Mouse (Mus musculus): ENCODE measurements around the gene Abca1. TPM values are rescaled to one million over a fixed set of nuclear protein-coding genes. Genes with fewer than 3 reads are reported as not detected.

The Abca1 gene
- total RNA-seq, 1 experiment from 2014 or later, result 11.4 TPM

- ATAC-seq (replicated peaks; ENCODE audit: low read depth, poor library complexity, severe bottlenecking), result no peak
Measured at GRCm38 (mm10) chr4:53094850-53095249, 64.8 kb downstream of the Abca1 start.

DNA sequence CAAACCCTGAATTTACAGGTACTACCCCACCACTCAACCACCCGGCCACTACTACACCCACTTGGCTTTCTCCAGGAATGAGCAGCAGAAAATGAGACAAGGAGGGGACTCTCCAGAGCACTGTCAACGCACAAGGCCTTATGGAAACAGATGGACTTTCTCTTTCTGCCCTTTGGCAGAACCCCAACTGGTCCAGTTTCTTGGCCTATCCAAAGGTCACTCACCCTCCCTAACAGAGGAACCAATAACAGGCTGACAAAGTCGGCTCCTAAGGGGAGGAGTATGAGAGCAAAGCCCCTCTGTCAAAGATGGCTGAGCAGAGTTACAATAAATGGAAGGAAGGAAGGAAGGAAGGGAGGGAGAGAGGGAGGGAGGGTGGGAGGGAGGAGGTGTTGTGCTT is 65.4 kb downstream of the Abca1 start:
- no peak for ATAC-seq (replicated peaks; ENCODE audit: low read depth, poor library complexity, severe bottlenecking)

- ATAC-seq (replicated peaks; ENCODE audit: low read depth, poor library complexity, severe bottlenecking), result no peak
Measured at GRCm38 (mm10) chr4:53093615-53094014, 66.1 kb downstream of the Abca1 start.

DNA sequence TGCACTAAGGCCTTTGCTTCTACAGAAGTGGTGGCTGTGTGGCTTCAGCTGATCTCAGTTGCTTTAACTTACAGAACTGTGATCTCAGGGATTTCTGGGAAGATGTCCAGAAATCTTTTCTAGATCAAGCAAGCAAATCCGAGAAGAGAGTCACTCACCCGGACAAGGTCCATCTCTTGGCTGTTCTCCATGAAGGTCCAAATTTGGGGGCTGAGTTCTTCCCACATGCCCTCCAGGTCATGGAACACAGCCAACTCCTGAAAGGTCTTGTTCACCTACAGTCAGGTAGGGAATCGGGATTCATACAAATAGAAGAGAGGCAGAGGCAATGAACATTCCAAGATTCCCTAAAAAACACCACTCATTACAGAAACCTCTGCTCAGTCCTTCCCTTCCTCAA is 70.1 kb downstream of the Abca1 start:
- no peak for ATAC-seq (replicated peaks; ENCODE audit: low read depth, poor library complexity, severe bottlenecking)

- peak; percentile 65 for ATAC-seq (replicated peaks; ENCODE audit: low read depth, poor library complexity, severe bottlenecking)
Measured at GRCm38 (mm10) chr4:53088999-53089398, 70.7 kb downstream of the Abca1 start.

- ATAC-seq (replicated peaks; ENCODE audit: low read depth, poor library complexity, severe bottlenecking), result no peak
Measured at GRCm38 (mm10) chr4:53086636-53087035, 73.1 kb downstream of the Abca1 start.

- ATAC-seq (replicated peaks; ENCODE audit: low read depth, poor library complexity, severe bottlenecking), result peak; percentile 76
Measured at GRCm38 (mm10) chr4:53085634-53086033, 74.1 kb downstream of the Abca1 start.

DNA sequence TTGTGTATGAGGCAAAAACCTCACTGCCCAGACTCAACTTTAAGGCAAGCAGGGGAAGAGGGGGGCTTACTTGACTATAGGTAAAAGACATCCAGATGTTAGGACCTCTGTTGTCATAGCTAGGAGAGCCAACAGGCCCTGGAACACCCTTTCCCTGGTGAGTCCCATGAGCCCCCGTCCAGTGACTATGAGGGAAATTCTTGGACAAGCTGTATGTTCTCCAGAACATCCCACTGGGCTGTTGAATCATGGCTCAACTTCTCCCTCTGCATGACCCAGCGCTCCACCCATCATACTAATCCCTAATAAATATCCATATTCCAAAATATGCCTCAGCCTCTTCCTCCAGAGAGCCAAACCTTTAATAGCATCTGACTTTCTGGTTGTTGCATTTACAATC is 76.6 kb downstream of the Abca1 start:
- no peak for ATAC-seq (replicated peaks; ENCODE audit: low read depth, poor library complexity, severe bottlenecking)

DNA sequence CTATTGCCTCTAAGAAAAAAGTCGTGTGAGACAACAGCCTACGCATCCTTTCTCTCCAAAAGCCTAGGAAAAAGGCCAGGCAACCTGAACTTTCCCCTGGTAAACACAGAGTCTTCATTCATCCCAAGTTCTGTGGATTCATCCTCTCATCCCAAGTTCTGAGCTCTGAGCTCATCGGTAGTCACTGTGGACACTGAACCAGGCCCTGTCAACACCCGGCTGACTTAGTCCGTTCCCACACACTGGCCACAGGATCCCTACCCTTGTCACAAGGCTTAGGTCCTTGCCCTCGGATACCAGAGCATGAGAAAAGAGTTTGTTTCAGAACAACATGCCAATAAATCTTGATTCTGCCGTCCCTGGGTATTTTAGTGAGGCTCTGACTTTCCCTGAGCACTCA is 77.2 kb downstream of the Abca1 start:
- no peak for ATAC-seq (replicated peaks; ENCODE audit: low read depth, poor library complexity, severe bottlenecking)

DNA sequence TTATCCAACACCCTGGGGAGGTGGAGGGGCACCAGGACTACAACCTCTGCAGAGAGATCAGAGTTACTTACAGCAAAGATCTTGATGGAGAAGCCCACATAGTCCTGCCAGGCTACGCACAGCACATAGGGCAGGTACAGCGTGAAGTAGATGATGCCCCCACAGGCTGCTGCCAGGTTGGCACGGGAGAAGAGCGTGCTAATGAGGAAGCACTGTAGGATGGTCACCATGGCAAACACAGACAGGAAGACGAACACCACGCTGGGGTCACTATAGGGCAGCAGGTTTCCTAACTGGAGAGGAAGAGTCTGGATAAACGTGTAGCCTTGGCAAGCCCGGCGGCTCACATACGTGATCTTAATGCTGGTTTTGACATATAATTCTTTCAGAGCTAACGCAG is 77.8 kb downstream of the Abca1 start:
- ATAC-seq (replicated peaks; ENCODE audit: low read depth, poor library complexity, severe bottlenecking), result peak; percentile 53

DNA sequence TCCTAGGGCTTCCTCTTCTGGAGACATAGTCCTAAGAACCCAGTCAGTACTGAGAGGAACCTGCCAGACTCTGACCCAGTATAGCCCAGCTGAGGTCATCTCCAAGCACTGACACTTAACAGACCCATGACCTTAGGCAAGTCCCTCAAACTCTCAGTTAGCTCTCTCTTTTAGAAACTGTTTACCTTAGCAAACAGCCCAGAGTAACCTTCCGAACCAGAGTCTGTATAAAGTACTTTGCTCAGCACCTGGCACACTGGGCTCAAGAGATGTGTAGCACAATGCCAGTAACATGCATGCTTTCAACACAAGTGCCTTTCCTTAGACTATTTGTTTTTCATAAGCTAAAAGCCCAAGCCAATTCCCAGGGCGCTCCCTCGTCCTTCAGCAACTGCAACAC is 79.4 kb downstream of the Abca1 start:
- ATAC-seq (replicated peaks; ENCODE audit: low read depth, poor library complexity, severe bottlenecking), result no peak

GRCm38 (mm10) chr4:53078793-53079310 is 80.8 kb downstream of the Abca1 start:
- ATAC-seq (replicated peaks; ENCODE audit: low read depth, poor library complexity, severe bottlenecking), result peak; percentile 71

DNA sequence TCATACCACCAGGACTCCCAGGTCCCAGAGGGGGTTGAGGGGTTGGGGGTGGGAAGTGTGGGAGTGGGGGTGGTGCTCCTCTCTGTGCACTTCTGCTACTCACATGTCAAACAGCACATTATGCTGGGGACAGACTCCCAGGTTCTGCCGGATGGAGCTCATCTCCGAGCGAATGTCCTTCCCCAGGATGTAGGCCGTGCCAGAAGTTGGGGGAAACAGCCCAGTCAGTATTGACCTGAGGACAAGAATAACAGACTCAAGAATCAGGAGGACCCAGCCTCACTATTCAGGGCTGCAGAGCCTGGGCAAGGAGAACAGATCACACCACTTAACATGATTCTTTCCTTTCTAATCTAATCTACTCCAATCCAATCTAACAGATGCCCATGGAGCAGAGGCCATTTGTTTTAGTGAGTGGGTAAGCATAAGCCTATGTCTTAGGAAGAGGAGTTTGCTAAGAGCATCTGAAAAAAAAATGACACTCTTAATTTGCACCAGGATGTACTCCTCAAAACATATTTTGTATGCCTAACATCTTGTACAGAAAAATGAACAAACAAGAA is 82.8 kb downstream of the Abca1 start:
- ATAC-seq (replicated peaks; ENCODE audit: low read depth, poor library complexity, severe bottlenecking), result no peak

DNA sequence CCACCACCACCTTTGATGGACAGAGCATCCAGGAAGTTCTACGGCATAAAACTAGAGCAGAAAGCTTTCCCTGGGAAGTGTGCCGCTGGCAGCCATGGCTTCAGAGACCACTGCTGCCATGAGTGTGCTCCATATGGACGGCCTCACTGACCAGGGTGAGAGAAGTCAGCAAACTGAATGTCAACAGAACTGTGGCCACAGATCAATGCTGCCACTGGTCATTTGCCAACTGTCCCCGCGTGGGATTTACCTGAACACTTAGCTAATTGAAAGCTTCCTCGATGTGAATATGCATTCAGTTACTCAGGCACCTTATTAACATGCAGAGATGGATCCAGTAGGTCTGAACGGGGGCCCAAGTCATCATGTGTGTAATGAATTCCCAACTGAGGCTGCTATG is 86.7 kb downstream of the Abca1 start:
- ATAC-seq (replicated peaks; ENCODE audit: low read depth, poor library complexity, severe bottlenecking), result no peak

DNA sequence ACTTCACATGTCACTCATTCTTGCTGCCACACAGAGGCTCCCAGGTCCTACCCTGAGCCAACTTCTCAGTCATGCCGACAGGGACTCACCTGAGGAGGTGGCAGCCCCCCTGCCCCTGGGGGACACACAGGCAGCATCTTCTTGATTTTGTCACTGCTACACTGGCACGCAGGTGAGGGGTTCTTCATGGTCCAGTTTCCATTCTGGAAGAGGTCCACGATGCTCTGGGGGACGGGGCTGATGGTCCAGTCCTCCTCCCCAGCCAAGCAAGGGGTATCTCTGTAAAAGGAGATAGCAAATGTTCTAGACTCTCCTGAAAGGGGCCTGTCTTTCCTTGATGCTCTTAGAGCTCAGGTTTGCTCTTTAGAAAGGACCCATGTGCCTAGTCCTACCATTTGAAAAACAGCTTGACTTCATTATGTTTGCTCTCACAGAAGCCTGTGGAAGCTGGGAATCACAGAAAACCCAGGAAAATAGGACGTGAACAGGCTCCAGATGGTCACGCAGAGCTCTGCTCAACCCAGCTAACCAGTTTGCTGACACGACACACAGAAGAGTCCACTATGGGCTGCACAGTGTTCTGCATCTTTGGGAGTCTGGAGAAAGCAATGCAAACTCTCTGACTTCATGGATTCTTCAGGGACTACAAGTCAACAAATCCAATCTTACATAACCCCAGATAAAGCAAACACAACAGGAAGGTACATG is 97.2 kb downstream of the Abca1 start:
- ATAC-seq (replicated peaks; ENCODE audit: low read depth, poor library complexity, severe bottlenecking), result no peak

DNA sequence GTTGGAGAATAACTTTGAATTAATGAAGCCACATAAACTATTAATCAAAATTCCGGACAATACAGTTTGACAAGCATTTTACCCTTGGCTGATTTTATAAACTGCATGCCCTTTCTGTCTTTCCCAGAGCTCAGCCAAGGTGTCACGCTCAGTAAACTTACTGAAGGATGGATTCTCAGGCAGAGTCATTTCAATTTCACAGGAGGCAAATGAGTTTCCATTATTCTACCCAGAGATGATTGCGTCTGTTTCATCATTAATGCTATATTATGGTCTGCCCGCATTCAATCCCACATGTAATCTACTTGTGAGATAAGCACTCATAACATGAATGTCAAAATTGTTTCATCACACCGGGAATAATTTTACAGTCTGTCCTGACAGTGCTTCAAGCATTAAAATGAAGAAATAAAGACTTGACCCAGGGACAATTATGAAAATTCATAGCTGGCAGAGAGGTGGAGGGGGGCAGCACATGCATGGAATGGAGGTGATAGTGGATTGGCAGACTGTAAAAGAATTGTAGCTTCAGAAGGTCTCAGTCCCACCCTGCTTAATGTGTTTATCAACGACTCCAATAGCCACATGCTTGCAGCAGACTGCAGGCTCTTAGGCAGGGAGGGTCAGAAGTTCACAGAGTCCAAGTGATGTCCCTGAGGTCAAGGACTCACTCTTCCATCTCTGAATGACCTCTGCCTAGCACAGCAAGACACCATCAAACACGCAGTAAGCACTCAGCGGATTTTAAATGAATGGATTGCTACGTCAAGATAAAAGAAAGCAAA is 113.3 kb downstream of the Abca1 start:
- no peak for ATAC-seq (replicated peaks; ENCODE audit: low read depth, poor library complexity, severe bottlenecking)

DNA sequence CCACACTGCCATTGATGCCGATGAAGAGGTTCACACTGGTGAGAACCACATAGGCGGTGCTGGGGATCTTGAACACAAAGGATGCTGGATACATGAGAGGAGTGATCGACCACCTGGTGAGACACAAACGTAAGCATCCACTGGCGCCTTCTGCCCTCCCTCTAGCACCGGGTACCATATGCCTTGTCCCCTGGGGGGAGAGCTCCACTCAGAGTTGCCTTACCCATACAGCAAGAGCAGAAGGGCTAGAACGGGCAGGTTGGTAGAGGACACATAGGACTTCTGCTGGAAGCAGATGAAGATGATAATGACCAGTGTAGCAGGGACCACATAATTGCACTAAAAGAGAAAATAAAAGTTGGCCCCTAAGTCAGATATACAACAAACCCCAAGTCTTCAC is 113.9 kb downstream of the Abca1 start:
- no peak for ATAC-seq (replicated peaks; ENCODE audit: low read depth, poor library complexity, severe bottlenecking)

GRCm38 (mm10) chr4:53043819-53044218 is 115.9 kb downstream of the Abca1 start:
- no peak for ATAC-seq (replicated peaks; ENCODE audit: low read depth, poor library complexity, severe bottlenecking)

DNA sequence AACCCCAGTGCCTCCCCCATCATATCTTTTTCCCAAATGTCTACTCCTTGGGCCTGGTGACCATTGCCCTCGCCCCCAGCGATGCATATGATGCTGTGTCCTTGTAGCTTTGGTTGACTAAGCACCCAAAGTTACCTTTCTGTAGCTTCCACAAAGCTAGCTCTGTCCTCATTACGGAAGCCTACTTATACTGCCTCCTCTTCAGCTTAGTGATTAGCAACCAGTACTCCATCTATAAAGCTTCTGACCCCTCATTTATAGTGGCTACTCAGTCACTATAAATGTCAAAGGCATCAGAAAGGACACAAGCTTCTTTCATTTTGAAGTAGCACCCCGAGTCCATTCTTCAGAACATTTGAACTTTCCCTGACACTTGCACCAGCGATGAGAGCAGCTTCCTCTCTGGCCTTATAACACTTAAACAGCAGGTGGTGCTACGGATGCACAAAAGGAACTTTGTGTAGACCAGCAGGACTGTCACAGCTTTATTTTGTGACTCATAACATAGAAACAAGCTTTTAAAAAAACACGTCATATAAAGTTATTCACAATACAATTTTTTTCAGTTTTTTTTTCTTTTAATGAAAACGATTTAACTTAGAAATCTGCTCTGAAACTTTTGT is 129.3 kb downstream of the Abca1 start:
- ATAC-seq (replicated peaks; ENCODE audit: low read depth, poor library complexity, severe bottlenecking), result peak; percentile 68; the same call in 1 of the 2 replicates

GRCm38 (mm10) chr4:53027811-53028210 is 131.9 kb downstream of the Abca1 start:
- no peak for ATAC-seq (replicated peaks; ENCODE audit: low read depth, poor library complexity, severe bottlenecking)

GRCm38 (mm10) chr4:53024397-53024796 is 135.3 kb downstream of the Abca1 start:
- no peak for ATAC-seq (replicated peaks; ENCODE audit: low read depth, poor library complexity, severe bottlenecking)

All from common myeloid progenitor, adult 5-6 weeks (primary cell).